Mouse (Mus musculus) adrenal gland, adult 2 months (tissue): ENCODE data around the gene Kif3c. TPM values are rescaled to one million over a fixed set of nuclear protein-coding genes. Genes with fewer than 3 reads are reported as not detected.

ENCODE experiments used
- DNase-seq: peaks from one replicate; pipeline ENCODE4 v3.0.0; 2021
- long read RNA-seq: library from polyadenylated mRNA; stranded (forward); transcript quantifications from one replicate; pipeline ENCODE4 v2.0.0, GENCODE M21; 2021
- polyA plus RNA-seq: library from polyadenylated mRNA; depleted of rRNA; stranded (reverse); fragments of >200 nt; gene quantifications from 2 replicates; pipeline ENCODE4 v1.2.3, GENCODE M21; 2012; rRNA removed
- total RNA-seq, 2 experiments: library from RNA; stranded (reverse); gene quantifications; 2 replicates each; pipeline ENCODE4 v1.2.3; 2021

The Kif3c gene
- 10 to 100 TPM; 17.5 to 26.9 TPM for total RNA-seq
- 11.3 and 21.2 TPM in 2 replicates for polyA plus RNA-seq
- long read RNA-seq, full-length matches to known transcripts, result 24 of 28 reads
- long read RNA-seq, partial matches to known transcripts, result 3 of 28 reads
- long read RNA-seq, other reads (novel, unspliced or antisense), result 1 of 28 reads

DNA sequence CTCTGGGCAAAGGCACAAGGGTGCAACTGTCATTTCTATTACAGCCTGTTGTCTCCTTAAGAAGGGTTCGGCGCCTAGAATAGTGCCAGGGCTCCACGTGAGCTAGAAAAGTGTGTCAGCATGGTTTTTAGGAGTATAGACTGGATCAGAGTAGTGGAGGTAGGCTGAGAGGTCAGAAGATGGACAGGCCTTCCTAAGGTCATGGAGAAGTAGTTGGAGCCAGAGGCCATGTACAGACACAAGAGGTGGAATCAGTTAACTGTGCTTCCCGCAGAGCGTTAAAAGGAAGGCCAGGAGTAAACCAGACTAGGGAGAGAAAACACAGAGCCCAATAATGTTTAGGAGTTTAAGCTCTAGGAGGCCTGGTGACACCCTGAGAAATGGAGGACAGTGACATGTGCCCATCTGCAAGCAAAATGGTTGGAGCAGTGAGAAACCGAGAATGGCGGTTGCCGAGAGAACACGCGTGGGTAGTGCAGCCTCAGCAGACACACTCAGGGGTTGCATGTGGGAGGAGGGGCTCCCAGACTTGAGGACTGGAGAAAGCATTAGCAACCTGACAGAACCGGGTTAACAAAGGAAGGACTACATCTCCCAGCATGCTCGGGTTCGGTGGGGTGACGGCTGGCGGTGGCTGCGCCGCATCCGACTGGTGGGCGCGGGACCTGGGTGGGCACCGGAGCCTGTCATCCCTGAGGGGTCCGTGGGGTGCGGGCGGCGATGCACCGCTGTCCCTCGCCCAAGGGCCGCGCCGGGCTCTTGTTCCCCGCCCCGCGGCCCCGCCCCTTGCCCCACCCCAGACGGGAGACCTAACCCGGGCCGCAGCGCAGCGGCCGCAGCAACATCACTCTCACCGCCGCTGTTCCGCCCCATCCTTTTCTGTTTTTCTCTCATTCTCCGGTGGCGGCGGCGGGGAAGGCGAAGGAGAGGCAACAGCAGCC is at the start of gene Kif3c:
Gene Kif3c, plus strand, starts transcription at position 625 of the 941 bp plus-strand sequence.
- peak; percentile 84 for DNase-seq

DNA sequence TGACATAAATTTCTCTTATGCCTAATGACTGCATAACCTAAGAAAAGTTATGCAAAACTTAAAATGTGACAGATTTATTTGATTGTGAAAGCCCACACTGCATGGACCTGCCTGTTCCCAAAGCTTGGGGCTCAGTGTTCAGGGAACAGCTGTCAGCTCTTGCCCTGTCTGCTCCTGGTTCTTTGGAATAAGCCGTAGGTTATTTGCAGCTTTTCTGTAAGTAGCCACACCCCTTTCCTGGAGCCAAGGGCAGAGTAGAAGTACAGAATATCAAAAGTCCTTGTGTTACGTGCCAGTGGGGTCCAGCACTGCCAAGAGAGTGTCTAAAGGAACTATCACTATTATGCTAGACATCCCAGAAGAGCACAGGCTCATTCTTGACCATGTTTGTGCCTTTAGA is 48.8 kb upstream of the Kif3c start:
- DNase-seq, result peak; percentile 64

DNA sequence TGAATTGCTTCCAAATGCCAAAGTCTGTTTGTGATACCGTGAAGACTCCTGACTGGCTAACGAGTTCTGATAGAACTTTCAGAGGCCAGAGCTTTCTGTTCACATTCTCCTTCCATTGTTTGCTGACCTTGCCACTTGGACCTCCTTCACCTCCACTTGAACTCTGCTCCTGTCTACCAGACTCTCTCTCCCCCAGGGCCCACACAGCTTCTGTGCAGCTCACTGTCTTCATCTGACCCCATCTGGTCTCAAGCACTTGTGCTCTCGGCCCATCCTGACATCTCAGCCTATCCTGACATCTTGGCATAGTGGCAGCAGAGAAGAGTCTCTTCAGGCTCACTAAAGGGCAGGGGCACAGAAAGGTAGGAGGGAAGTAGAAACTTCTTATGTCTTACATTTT is 48.0 kb upstream of the Kif3c start:
- DNase-seq, result no peak

DNA sequence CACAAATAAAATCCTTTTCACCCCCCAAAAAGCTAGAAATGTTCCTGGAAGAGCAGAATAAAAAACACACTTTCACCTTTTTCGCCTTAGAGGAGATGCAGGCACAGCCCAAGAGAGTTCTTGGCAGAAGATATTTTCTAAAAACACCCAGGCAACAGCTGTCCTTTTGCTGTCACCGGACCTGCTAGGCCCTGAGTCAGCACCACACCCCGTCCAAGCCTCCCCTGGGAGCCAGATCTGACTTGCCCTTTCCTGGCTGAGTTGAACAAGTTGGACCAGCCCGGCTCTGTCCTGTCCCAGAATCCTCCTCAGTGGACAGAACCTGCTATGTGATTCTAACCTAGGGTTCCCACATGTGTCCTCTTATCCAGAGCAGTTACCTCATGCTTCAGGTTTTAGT is 45.6 kb upstream of the Kif3c start:
- peak; percentile 54 for DNase-seq

DNA sequence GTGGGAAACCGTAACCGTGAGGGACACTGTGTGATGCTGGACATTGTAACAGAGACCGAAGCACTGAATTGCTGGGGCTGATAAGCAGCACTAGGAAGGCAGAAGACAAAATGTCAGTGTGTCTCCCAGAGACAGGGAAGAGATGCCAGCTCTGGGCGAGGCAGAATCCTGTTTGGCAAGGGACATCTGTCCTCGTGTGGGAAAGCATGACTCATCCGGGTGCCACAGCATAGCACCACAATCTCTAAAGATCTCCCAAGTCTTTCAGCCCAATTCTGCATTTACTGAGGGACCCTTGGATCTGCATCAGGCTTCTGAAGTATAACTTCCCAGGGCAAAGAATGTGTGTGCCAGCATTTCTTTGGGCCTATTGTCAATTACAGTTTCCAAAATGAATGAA is 41.7 kb upstream of the Kif3c start:
- DNase-seq, result peak; percentile 80

DNA sequence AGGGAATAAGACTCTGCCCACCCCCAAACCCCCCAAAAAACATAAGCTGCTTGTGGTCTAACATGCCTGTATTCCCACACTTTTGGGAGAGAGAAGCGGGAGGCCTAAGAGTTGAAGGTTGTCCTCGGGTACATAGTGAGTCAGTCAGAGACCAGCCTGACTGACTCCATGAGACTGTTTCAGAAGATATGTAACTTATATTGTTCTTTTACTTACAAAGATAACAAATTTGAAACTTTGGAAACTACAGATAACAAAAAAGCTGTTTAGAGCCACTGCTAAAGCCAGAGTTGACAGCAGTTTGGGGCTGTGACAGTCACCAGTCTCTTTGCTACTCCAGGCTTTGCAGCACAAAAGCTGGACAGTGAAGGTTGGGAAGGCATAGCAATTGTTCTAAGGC is 39.7 kb upstream of the Kif3c start:
- no peak for DNase-seq

DNA sequence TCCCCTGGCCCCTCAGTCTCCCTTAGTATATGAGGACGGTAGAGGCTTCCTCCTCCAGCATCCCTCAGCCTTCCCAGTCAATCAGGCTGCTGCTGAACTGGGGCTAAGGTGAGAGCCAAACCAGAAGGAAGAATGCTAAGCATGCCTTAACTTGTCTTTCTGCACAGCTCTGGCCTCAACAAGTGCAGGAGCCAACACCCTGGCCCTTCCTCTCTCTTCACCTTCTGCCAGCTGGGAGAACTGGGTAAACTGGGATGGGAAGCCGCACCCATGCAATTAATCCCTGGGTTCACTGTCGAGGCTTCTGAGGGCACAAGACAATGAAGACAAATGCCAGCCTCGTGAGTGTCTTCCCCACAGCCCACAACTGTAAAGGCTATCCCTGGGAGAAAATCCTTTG is 35.3 kb upstream of the Kif3c start:
- DNase-seq, result no peak

DNA sequence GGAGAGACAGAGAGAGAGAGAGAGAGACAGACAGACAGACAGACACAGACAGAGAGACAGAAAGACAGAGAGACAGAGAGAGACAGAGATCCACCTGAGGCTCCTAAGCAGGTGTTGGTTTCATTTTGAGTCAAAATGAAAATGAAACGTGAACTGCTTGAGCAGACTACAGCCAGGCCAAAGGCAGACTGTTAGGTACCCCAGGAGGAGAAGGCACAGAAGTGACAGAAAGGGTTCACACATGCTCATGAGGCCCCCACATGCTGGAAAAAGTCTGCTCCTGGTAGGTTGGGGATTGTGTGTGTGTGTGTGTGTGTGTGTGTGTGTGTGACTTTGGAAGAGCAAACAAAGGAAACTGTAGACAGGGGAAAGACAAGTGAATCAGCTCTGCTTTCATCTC is 26.0 kb upstream of the Kif3c start:
- DNase-seq, result no peak

DNA sequence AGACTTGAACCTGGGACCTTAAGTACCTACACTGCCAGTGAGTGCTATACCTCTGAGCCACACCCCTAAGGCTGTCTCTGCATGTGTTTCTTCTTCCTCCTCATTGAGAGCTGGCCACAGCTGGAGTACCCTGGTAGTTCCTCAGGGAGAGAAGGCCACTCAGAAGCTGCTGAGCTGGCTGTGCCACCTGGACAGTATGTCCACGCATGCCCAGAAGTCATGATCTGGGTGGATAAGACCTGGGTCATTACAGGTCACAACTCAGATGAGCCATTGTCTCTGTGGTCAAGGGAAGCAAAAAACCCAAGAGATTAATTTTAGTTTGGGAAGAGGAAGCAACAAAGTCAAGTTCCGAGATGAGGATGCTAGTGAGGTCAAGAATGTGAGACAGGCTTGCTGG is 20.8 kb upstream of the Kif3c start:
- DNase-seq, result no peak

DNA sequence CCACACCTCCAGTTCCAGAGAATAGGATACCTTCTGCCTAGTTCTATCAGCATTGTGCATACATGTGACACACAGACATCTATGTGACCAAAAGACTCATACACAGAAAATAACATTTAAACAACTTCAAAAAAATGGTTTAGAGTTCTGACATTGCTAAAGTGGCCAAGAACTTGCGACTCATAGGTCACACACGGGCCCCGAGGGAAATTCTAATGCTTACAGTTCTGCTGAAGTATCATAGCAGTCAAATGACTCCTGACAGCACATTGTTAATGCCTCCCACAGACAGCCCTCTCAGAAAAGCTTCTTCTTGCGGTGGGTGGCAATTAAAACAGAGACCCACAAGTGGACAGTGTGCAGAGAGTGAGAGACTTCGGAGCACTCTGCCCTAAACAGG is 19.9 kb upstream of the Kif3c start:
- DNase-seq, result no peak

DNA sequence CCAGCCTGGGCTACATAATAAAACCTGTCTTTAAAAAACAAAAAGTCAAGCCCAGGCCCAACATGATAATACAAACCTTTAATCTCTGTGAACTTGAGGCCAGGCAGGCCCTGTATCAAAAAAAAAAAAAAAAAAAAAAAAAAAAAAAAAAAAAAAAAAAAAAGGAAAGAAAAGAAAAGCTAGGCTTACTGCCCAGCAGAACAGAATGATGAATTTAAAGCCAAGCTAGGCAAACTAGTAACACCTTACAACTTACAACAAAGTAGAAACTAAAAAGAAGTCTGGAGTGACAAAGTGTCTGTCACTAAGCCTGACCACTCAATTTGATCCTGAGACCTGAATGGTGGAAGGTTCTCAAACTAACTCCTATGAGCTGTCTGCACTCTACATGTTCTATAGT is 17.2 kb upstream of the Kif3c start:
- no peak for DNase-seq

DNA sequence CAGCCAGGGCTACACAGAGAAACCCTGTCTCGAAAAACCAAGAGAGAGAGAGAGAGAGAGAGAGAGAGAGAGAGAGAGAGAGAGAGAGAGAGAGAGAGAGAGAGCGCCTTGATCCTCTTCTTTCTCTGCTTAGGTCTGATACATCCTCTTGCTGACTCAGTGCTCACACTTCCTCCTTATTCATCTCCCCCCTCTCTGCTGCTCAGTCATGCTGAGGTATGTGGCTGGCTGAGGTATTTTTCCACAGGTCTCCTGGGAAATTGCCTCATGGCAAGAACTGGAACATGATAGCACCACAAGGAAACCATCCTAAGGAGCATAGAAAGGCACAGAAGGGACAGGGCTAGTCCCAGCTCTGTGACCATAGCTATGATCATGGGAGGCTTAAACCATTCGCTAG is 15.5 kb upstream of the Kif3c start:
- DNase-seq, result peak; percentile 27

DNA sequence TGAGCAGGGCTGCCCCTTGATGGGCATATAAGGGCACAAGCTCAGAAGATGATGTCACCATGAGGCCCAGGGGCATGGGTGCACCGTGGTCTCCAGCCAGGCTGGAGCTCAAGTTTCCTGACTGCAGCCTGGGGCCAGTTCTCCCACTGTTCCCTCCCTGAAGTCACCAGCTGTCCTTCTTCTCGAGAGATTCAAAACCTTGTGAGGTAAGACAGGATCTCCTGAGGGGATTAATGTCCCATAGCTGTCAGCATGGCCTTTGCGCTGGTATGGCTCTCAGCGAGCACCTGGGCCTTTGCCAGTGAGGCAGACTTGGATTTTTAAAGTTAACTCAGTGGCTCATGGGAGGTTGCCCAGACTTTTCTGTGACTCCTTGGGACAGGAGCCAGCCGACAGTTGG is 14.8 kb upstream of the Kif3c start:
- peak; percentile 72 for DNase-seq

DNA sequence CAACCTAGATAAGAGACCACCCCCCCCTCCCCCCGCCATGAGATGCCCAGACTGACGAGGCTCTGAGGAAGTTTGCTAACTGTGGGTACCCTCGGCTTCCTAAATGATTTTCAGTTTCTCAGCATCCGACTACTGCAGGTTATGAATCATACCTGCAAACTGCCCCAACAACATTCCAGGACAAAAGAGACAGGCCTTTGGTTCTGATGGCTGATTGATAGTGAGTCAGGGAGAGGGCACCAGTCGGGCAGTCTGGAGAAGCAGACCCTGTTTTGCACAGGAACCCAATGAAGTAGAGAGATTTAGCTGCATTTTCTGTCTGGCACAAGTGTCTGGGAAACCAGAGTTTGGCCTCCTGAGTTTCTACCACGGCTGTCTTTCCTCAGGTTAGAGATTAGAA is 12.7 kb upstream of the Kif3c start:
- no peak for DNase-seq

DNA sequence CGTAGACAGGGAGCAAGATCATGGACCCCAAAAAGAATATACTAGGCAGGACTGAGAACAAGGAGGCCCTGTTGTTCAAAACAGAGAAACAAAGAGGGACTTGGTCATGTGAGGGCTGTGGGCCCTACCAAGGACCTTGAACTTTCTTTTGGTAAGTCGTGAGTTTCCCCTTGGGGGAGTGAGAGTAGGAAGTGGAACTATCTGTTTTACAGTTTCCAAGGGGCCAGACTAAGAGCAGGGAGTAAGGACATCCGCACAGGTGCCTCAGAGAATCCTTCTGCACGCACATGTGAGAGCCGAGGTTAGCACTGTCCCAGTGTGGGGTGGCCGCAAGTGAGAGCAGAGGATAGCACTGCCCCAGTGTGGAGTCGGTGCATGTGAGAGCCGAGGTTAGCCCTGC is 9.9 kb upstream of the Kif3c start:
- DNase-seq, result no peak

DNA sequence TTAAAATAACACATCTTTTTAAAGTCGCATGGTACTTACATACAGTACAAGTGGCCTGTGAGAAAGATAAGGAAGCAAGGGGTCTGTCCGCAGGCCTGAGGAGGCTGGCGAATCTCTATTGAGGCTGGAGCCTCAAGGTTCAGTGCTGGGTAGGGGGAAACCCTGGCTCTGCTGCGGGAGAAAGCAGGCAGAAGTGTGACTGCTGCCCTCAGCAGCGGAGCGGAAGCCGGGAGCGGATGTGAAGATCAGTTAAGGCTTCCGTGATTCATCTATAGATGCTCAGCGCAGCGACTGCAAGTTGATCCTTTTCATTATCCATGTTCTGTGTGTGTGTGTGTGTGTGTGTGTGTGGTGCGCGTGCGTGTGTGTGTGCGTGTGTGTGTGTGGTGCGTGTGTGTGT is 8.1 kb upstream of the Kif3c start:
- DNase-seq, result no peak

DNA sequence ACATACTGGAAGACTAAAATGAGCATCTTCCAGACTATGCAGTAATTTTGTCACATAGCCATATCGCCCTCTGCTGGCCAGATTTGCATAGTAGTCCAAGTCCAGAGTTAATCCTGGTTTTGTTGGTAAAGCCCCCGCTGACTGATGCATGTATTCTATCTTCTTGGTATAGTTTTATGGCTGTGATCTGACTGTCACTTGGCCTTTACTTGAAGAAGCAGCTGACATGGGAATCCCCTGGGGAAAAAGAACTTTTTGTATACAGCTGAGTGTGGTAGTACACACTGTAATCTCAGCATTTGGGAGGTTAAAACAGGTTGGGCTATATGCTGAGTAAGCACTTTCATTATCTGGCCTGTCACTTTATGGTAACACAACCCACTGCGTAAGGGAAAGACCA is 5.6 kb upstream of the Kif3c start:
- DNase-seq, result peak; percentile 76

DNA sequence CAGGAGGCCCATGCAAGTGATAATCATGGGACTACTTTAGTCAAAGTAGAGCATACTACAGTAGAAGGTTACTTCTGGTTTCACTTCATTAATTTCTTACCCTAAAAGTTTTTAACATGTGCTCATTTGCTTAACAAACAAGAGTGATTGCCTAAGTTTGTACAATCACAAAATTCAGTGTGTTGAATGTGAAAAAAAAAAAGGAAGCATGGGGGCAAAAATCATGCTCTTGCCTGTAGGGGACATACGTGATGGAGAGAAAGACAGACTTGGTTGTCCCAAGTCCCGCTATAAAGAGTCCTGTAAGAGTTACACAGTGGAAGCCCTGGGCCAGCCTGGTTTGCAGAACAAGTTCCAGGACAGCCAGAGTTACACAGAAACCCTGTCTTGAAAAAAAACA is 4.9 kb upstream of the Kif3c start:
- DNase-seq, result no peak

DNA sequence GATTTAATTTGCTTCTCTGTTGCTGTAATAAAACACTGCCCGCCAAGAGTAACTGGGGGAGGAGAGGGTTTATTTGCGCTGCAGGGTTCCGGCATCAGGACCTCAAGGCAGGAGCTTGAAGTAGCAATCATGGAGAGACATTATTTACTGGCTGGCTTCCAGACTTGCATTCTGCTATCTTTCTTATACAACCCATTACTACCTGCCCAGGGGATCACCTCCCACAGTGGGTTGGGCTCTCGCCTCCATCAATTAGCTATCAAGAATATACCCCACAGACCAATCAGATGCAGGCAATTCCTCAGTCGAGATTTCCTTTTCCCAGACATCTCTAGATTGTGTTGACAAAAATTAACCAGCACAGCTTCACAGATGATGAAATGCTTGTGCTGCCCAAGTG is 856 bp upstream of the Kif3c start:
- no peak for DNase-seq

DNA sequence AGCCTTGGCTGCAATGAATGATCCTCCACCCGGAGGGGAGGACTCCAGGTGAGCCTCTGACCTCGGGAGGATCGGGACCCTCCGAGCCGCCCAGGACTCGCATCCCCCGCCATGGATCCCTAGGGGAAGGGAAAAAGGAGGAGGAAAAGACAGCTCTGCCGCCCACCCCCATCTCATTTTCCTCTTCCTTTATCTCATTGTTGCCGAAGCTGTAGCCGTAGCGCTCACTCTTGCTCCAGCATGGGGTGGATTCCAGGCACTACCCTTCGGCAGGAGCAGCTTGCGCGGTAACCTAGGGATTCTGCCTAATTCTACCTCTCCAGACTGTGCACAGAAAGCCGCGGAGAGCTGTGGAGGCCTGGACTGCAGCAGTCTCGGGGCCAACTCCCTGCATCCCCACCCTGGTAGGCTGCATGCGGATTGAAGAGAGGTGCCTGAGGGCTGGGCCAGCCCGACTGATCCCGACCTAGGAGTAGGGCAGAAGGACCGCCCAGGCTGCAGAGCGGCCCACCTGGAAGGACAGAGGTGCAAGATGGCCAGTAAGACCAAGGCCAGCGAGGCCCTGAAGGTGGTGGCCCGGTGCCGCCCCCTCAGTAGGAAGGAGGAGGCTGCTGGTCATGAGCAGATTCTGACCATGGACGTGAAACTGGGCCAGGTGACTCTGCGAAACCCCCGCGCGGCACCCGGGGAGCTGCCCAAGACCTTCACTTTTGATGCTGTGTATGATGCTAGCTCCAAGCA is 687 bp downstream of the Kif3c start:
- peak; percentile 63 for DNase-seq

DNA sequence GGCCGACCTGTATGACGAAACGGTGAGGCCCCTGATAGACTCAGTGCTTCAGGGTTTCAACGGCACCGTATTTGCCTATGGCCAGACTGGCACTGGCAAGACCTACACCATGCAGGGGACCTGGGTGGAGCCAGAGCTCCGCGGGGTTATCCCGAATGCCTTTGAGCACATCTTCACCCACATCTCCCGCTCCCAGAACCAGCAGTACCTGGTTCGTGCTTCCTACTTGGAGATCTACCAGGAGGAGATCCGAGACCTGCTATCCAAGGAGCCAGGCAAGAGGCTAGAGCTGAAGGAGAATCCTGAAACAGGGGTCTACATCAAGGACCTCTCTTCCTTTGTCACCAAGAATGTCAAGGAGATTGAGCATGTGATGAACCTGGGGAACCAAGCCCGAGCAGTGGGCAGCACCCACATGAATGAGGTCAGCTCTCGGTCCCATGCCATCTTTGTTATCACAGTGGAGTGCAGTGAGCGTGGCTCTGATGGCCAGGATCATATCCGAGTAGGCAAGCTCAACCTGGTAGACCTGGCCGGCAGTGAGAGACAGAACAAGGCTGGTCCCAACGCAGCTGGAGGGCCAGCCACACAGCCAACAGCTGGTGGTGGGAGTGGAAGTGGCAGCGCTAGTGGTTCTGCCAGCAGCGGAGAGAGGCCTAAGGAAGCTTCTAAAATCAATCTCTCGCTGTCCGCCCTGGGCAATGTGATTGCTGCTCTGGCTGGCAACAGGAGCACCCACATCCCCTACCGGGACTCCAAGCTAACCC is 1.4 kb downstream of the Kif3c start:
- DNase-seq, result no peak

DNA sequence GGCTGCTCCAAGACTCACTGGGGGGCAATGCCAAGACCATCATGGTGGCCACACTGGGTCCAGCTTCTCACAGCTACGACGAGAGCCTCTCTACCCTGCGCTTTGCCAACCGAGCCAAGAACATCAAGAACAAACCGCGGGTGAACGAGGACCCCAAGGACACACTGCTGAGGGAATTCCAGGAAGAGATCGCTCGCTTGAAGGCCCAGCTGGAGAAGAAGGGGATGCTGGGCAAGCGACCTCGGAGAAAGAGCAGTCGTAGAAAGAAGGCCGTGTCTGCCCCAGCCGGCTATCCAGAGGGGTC is 2.0 kb downstream of the Kif3c start:
- DNase-seq, result peak; percentile 58

DNA sequence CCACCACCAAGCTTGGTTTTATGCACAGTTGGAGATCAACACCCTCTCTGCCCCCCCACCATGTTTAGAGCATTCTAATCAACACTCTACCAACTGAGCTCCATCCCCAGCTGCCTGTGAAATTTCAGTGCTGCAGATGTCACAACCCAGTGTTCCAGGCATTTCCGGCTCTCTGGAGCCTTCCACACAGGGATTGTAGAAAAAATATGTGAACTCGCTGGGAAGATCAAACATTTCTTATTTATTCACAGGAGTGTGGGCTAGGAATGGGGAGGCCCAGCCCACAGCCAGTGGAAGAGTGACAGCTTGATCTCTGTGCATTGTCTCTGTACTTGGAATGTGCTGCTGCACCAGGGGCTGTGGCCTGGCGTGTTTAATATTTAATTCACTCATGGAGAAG is 3.8 kb downstream of the Kif3c start:
- DNase-seq, result no peak
